7 mouse cellular contexts compared by ENCODE assay signal in the genomic region with DNA sequence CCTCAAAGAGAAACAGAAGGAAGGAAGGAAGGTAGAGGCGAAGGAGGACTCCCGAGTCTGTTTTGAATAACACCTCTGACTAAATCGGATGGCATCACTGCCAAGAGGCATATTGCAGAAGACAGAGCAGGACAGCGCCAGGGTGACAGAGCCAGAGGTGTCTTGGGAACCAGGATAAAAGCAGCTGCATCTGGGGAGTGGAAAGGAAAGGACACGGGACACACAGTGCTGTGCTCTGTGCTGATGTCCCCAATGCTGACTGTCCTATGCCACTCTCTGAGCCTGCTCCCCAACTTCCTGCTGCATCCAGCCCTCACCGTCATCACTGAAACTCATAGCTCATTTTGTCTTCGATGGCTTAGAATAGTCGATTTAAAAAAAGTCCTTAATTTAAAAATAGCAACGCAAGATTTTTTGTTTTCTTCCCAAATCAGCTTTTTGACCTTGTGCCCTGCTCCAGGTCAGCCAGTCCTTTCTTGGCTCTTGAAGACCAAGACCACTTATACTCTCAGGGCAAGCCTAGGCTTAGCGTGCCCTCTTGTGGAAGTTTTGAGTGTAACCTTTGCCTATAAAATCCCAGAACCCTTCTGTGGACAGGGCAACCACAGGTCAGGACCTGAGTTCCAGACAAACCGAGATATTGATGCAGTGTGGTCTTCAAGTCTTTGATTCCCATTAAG. TPM values are rescaled to one million over a fixed set of nuclear protein-coding genes. Genes with fewer than 3 reads are reported as not detected.
DNase-seq lines count a peak whose midpoint lies in the region; ATAC-seq and TF ChIP-seq lines count a peak whose summit lies in the region.

No protein-coding gene starts in this region.

- no peak for TF ChIP-seq EP300 in CH12.LX (IDR thresholded peaks at IDR 0.05; ENCODE audit: low read length)

- H3K4me1 ChIP-seq in CH12.LX (ENCODE audit: control insufficient read depth in 1 of 2, insufficient read depth in 2 of 2) = peaks cover 0 to 19% of the 10 kb centered on the region in 2 experiments; a peak in 2 of 4 replicates
- H3K4me1 ChIP-seq in embryonic facial prominence, embryonic 11.5 days (ENCODE audit: control insufficient read depth, insufficient read depth, low read length) = peaks cover 2% of the 10 kb centered on the region
- peaks cover 14% of the 10 kb centered on the region for H3K4me1 ChIP-seq in megakaryocyte, embryonic 14.5 days
- peaks cover 18% of the 10 kb centered on the region for H3K4me1 ChIP-seq in stomach, embryonic 14.5 days (ENCODE audit: control insufficient read depth, insufficient read depth, low read length)

- WGBS in embryonic facial prominence, embryonic 11.5 days = 24% methylated on average over 11 of the region's 11 CpGs
- WGBS in stomach, embryonic 14.5 days = 24% methylated on average over 11 of the region's 11 CpGs

- TF ChIP-seq CTCF in CH12.LX (conservative IDR thresholded peaks at IDR 0.05 in 1 of 2, IDR thresholded peaks at IDR 0.05 in 1 of 2; ENCODE audit: low read depth in 2 of 2, low read length in 2 of 2) (peak; percentile 35 to 90; a peak in 2 of 4 replicates), Patski (IDR thresholded peaks at IDR 0.05) (peak; percentile 83)

- H3K79me2 ChIP-seq in CH12.LX (replicated peaks; ENCODE audit: control insufficient read depth, extremely low read depth, insufficient read depth, poor library complexity, severe bottlenecking) = no peaks in the 10 kb centered on the region

- intact Hi-C loops in heart, postnatal 25 days (cut with DNase I) = loop anchor here (1.0 to 2.0 kb wide), 2 partner anchors 69 to 210 kb away; no protein-coding TSS in a partner anchor

- peak; percentile 33 for DNase-seq in CH12.LX (ENCODE audit: extremely low read depth)
- DNase-seq in Patski (ENCODE audit: low read depth, low spot score) = no peak
- peak; percentile 82 for DNase-seq in embryonic facial prominence, embryonic 11.5 days (ENCODE audit: low spot score)
- DNase-seq in heart, postnatal 25 days (ENCODE audit: low spot score) = peak; percentile 28
- peak; percentile 75 to 82 for DNase-seq in kidney, postnatal 4 days

- in situ Hi-C loops in CH12.LX (cut with MboI; ENCODE audit: low pct_ligation_motif_present, low pct_unique_long_range_greater_than_20kb, low sequenced_read_pairs) (loop anchor here (5.0 to 10.0 kb wide), 2 partner anchors 69 to 216 kb away; no protein-coding TSS in a partner anchor), Patski (cut with MboI; ENCODE audit: low pct_unique_long_range_greater_than_20kb) (loop anchor here (5.0 kb wide), 1 partner anchor 209 kb away; no protein-coding TSS in a partner anchor)

- H3K27me3 ChIP-seq in CH12.LX (replicated peaks) = peaks cover 63% of the 10 kb centered on the region
- H3K27me3 ChIP-seq in Patski = peaks cover 6% of the 10 kb centered on the region
- H3K27me3 ChIP-seq in embryonic facial prominence, embryonic 11.5 days (ENCODE audit: control insufficient read depth, insufficient read depth, low read length) = peaks cover 7% of the 10 kb centered on the region
- H3K27me3 ChIP-seq in megakaryocyte, embryonic 14.5 days (replicated peaks) = peaks cover 66% of the 10 kb centered on the region
- peaks cover 2% of the 10 kb centered on the region; the same call in 1 of the 2 replicates for H3K27me3 ChIP-seq in stomach, embryonic 14.5 days (ENCODE audit: control insufficient read depth, insufficient read depth, low read length)

- dilution Hi-C loops in CH12.LX (cut with MboI; ENCODE audit: extremely low pct_ligation_motif_present, extremely low pct_unique_long_range_greater_than_20kb, low sequenced_read_pairs) = no loop called here

- H3K9me3 ChIP-seq in CH12.LX (replicated peaks; ENCODE audit: low read length) = no peaks in the 10 kb centered on the region
- H3K9me3 ChIP-seq in embryonic facial prominence, embryonic 11.5 days (replicated peaks; ENCODE audit: control insufficient read depth, low read length) = no peaks in the 10 kb centered on the region
- no peaks in the 10 kb centered on the region for H3K9me3 ChIP-seq in megakaryocyte, embryonic 14.5 days
- H3K9me3 ChIP-seq in stomach, embryonic 14.5 days (ENCODE audit: control insufficient read depth, low read depth, low read length) = no peaks in the 10 kb centered on the region

- POLR2A ChIA-PET in Patski (lab: Charles Lee) = no interaction called here

- no peaks in the 10 kb centered on the region for H3K36me3 ChIP-seq in CH12.LX (replicated peaks in 1 of 2; ENCODE audit: control insufficient read depth in 1 of 2, insufficient read depth in 1 of 2, low read length in 1 of 2)
- H3K36me3 ChIP-seq in embryonic facial prominence, embryonic 11.5 days (replicated peaks; ENCODE audit: control insufficient read depth, insufficient read depth, low read depth, low read length) = no peaks in the 10 kb centered on the region
- no peaks in the 10 kb centered on the region for H3K36me3 ChIP-seq in megakaryocyte, embryonic 14.5 days (replicated peaks; ENCODE audit: low read length)
- H3K36me3 ChIP-seq in stomach, embryonic 14.5 days (ENCODE audit: control insufficient read depth, insufficient read depth, low read length) = no peaks in the 10 kb centered on the region

- CTCF ChIA-PET in Patski (lab: Charles Lee) = interaction anchor here (0.6 to 2.6 kb wide), 18 partner anchors 9 to 212 kb away, joined by 3 to 28 read pairs (median 4); no protein-coding TSS in a partner anchor

- peak; percentile 90 for TF ChIP-seq RAD21 in CH12.LX (IDR thresholded peaks at IDR 0.05; ENCODE audit: low read depth, low read length)

- no peak for TF ChIP-seq POLR2A in CH12.LX (IDR thresholded peaks at IDR 0.05; ENCODE audit: low read depth, low read length)

- no peak overlapping the region for H3K4me2 ChIP-seq in CH12.LX (ENCODE audit: insufficient read depth, low read depth, poor library complexity, severe bottlenecking)
- H3K4me2 ChIP-seq in embryonic facial prominence, embryonic 11.5 days (ENCODE audit: low read depth, low read length) = no peak overlapping the region
- no peak overlapping the region; the same call in 1 of the 2 replicates for H3K4me2 ChIP-seq in stomach, embryonic 14.5 days (replicated peaks; ENCODE audit: low read depth, low read length)

- H3K9ac ChIP-seq in CH12.LX (ENCODE audit: insufficient read depth, low read depth) = no peak overlapping the region
- no peak overlapping the region; the same call in 1 of the 2 replicates for H3K9ac ChIP-seq in embryonic facial prominence, embryonic 11.5 days (replicated peaks; ENCODE audit: low read length)
- H3K9ac ChIP-seq in stomach, embryonic 14.5 days (replicated peaks; ENCODE audit: low read depth, low read length) = no peak overlapping the region

- ATAC-seq in Patski = no peak
- ATAC-seq in embryonic facial prominence, embryonic 11.5 days (replicated peaks; ENCODE audit: insufficient number of reproducible peaks, low FRiP score, low TSS enrichment, low read depth) = 0 out of 2 replicates have a peak, but pooled peaks have one; percentile 53
- ATAC-seq in stomach, embryonic 14.5 days (ENCODE audit: insufficient number of reproducible peaks, insufficient read depth, low FRiP score, low read depth) = peak; percentile 9; the same call in 1 of the 2 replicates

- H3K27ac ChIP-seq in CH12.LX (ENCODE audit: insufficient read depth, low read depth) = no peak overlapping the region
- no peak overlapping the region for H3K27ac ChIP-seq in embryonic facial prominence, embryonic 11.5 days (replicated peaks; ENCODE audit: low read depth, low read length)
- peak overlapping the region; percentile 77 for H3K27ac ChIP-seq in stomach, embryonic 14.5 days (ENCODE audit: low read length)

- H3K4me3 ChIP-seq in CH12.LX (replicated peaks in 1 of 3; ENCODE audit: low read depth in 2 of 3, low read length in 2 of 3, poor library complexity in 1 of 3) = no peak overlapping the region
- no peak overlapping the region for H3K4me3 ChIP-seq in embryonic facial prominence, embryonic 11.5 days (ENCODE audit: low read depth, low read length)
- H3K4me3 ChIP-seq in megakaryocyte, embryonic 14.5 days (replicated peaks) = peak overlapping the region; percentile 30
- H3K4me3 ChIP-seq in stomach, embryonic 14.5 days (ENCODE audit: low read depth, low read length) = no peak overlapping the region

TF ChIP-seq in CH12.LX, 34 proteins besides CTCF, POLR2A, EP300 and RAD21:
- no peak for TF ChIP-seq BHLHE40 (IDR thresholded peaks at IDR 0.05; ENCODE audit: low read depth, low read length)
- peak; percentile 87 for TF ChIP-seq SMC3 (IDR thresholded peaks at IDR 0.05; ENCODE audit: low read depth, low read length)

RNA-seq across cellular contexts. Expression of gene Pou2f3, which starts 0.7 kb away (rescaled TPM):
- total RNA-seq in CH12.LX (2012; rRNA removed) = not detected in 2 replicates
- total RNA-seq in CH12.LX (2014; rRNA removed) = 0.08 and 0.21 TPM in 2 replicates
- 0.41 and 0.49 TPM in 2 replicates for polyA plus RNA-seq in CH12.LX (2012; ENCODE audit: insufficient read length, low read depth)
- 0.04 TPM for polyA plus RNA-seq in Patski (2021)
- polyA plus RNA-seq in embryonic facial prominence, embryonic 11.5 days (2014; fragmentation: Nextera tagmentation; extraction: Ambion mirVana) = 0.11 TPM in 1 of 2 replicates, not detected in the other
- total RNA-seq in heart, postnatal 25 days (2021) = under 1 TPM in 1 of 2 experiments, not detected in 1; 0.11 TPM
- 1.3 TPM in 1 of 2 replicates, not detected in the other for polyA plus RNA-seq in megakaryocyte, embryonic 14.5 days (2012; ENCODE audit: insufficient read depth, low replicate concordance)
- 0.27 and 0.71 TPM in 2 replicates for polyA plus RNA-seq in stomach, embryonic 14.5 days (2014; fragmentation: Nextera tagmentation; extraction: Ambion mirVana)

RNA-seq across cellular contexts. Expression of gene Oaf, which starts 28.8 kb away (rescaled TPM):
- total RNA-seq in CH12.LX (2012; rRNA removed) = not detected in 2 replicates
- not detected in 2 replicates for total RNA-seq in CH12.LX (2014; rRNA removed)
- not detected in 2 replicates for polyA plus RNA-seq in CH12.LX (2012; ENCODE audit: insufficient read length, low read depth)
- 65.6 TPM for polyA plus RNA-seq in Patski (2021)
- polyA plus RNA-seq in embryonic facial prominence, embryonic 11.5 days (2014; fragmentation: Nextera tagmentation; extraction: Ambion mirVana) = 73.3 and 73.5 TPM in 2 replicates
- total RNA-seq in heart, postnatal 25 days (2021) = 10 to 100 TPM in 1 of 2 experiments, 1 to 10 TPM in 1; 9.4 to 14.8 TPM
- polyA plus RNA-seq in megakaryocyte, embryonic 14.5 days (2012; ENCODE audit: insufficient read depth, low replicate concordance) = 8.2 TPM in 1 of 2 replicates, not detected in the other
- polyA plus RNA-seq in stomach, embryonic 14.5 days (2014; fragmentation: Nextera tagmentation; extraction: Ambion mirVana) = 92.9 and 99.3 TPM in 2 replicates
